Mouse (Mus musculus): ENCODE results near the gene Gm28539.
"Not testable (repeated sequence)": the region's sequence is repeated elsewhere in the genome, so short reads cannot be mapped to it uniquely, and the experiment has no call there.

Gene Gm28539

DNA sequence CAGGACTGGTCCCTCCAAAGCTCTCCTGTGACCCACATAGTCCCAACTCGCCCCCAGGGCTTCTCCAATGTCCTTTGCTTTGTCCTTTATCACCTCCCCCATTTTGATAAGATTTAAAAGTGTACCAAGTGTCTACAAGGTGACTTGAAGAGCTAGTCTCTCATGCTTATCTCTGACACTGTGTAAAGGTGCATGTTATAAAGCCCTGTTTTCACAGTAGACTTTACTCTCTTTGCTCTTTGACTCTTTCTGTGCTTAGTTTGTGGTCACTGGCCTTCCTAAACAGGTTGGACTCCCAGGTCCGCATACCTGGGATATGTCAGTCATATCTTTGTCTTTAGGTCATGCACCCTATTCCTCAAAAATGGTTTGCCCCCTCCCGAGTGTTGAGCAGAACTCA is 118.7 kb downstream of the Gm28539 start:
- in situ Hi-C loops (cut with MboI), result no loop called here

DNA sequence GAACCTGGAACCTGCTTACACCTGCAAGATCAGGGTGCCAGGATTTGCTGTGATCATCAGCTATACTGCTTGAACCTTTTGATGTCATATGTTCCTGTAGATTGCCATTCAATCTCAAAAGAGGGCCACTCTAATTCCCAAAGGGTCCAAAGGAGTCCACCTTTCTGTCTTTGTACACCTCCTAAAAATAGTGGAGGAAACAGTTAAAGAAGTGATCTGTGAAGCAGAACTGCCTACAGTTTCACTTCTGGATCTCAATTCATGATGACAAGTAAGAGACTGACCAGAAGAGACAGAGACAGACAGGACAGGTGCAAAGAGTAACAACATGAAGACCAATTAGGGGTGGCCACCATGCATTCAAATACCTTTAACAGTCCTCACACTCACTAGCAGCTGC is 127.1 kb downstream of the Gm28539 start:
- in situ Hi-C loops (cut with MboI), result no loop called here

DNA sequence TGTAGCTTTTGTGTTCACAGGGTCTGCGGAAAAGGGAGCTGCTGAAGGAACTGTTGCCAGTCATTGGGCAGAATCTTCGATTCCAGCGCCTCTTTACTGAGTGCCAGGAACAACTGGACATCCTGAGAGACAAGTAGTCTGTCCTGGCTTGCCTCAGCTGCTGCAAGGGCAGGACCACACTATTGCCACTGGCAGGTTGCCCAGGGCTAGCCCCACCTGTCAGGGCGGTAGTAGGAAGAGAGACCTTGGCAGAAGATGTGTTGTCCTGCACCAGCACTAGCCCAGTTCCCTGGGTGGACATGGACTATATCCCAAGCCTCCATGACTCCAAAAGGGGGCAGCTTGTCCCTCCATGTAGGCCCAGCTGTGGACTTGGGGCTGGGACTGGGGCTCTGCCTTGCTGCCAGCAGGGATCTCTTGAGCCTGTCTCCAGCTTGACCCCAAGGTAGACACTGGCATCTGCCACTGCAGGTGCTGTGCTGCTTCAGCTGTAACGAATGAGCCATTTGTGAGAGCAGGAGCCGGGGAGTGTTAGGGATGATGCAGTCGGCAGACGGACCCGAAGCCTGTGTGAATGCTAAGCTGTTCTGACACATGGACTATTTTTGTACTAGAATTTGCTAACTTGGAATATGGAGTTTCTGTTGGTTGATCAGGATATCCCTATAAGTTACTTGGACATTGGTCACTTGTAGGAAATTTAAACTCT is 133.2 kb downstream of the Gm28539 start:
- in situ Hi-C loops (cut with MboI), result no loop called here

DNA sequence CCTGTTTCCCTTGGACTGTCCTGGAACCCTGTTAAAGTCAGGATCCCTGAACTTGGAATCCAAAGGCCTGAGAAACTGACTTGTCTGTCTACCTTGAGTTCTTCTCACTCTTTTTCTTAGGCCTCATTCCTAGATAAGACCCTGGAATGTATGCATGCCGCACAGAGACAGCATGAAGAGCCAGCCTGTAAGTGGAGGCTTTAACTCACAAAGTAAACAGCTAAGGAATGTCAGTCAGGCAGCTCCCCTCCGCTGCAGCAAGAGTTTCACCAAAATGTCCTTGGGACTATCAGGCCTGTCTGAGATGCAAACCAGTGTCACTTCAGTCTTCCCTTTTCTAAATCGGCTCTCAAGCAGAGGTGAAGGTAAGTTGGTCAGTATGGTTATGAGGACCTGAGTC is 134.5 kb downstream of the Gm28539 start:
- in situ Hi-C loops (cut with MboI), result no loop called here

DNA sequence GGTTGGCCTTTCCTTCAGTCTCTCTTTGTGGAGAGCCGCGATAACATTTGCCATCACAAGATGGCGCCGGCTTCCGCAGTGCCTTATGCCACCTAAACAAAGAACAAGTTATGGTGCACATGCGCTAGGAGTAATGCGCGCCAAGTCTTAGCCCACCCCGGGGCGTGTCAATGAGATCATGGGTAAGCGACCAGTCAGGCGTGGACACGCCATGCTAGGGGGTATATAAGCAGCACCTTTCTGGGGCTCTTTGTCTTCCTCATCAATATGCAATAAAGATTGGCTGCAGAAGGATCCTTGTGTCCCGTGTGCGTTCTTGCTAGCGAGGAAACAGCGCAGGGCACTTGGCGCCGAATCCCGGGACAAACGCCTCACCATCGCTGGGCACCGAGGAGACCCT is 139.3 kb downstream of the Gm28539 start:
- in situ Hi-C loops (cut with MboI), result not testable (repeated sequence)

DNA sequence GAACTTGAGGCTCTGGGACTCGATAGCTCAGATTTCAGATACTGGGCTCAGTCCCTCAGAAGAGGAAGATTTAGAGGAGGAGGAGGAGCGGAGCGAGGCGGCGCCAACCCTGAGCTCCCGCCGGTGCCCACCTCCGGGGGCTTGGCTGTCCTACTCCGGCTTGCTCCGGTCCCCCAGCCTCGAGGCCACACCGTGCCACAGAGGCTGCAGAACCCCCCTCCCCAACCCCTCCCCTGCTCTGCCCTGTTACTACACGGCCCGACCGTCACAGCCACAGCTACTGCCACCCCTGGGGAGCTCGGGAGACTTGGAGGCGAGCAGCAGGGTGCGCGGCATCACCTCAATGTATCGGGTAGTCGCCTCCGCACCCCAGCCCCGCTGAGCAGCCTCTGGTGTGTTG is 139.9 kb downstream of the Gm28539 start:
- in situ Hi-C loops (cut with MboI), result no loop called here

DNA sequence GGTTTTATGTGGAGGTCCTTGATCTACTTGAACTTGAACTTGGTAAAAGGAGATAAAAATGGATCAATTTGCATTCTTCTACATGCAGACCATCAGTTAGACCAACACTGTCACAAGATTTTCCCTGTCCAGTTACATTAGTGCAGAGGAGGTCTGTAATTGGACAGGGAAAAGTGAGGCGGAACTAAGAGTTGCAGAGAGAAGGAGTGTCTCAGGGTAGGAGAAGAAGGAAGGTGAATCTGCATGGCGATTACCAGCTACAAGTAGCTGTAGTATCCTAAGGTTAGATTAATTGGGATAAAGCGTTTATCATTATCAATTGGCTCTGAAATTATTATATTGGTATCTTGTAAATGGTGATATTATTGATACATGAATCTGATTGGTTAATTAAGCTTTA is 150.0 kb downstream of the Gm28539 start:
- in situ Hi-C loops (cut with MboI), result no loop called here

DNA sequence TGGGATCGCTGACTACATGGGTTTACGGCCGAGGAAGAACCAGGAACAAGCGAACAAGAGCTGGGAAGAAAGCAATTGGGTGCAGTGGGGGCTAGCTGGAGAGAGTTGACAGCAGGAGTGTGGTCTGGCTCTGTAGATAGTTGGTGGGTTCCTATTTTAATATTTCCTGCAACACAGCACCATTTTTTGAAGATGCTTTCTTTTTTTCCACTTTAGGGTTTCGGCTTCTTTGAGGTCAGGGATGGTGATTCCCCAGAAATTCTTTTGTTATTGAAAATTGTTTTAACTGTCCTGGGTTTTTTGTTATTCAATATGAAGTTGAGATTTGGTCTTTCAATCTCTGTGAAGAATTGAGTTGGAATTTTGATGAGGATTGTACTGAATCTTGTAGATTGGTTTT is 150.5 kb downstream of the Gm28539 start:
- in situ Hi-C loops (cut with MboI), result no loop called here

DNA sequence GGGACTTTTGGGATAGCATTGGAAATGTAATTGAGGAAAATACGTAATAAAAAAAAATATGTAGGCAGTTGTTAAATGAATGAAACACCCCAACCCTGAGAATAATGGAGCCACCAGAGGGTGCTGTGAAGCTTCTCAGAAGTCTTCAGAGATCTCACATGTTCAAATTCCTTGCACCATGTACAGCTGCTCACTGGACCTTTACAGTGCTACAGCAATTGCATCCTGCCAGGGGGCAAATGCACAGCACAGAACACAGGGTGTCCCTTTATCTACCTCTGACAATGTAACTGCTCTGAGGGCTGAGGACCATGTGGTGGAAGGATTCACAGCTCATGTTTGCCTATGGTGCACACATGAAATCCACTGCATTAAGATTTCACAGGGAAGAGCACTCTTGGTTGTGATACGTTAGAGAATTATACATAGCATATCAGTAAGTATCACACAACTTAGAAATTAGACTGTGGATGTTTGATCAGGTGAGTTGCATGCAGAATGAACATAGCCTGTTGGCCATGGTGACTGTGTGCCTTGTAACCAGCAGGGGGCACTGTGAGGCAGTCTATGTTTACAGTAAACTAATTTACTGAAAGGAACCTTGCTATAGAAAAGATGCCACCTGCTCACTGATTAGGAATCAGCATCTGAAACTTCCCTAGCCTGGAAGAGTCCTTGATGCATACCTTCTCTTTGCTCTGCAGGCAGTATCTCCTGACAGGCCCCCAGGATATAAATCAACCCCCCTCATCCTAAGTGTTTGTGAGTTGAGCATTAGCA is 166.4 kb downstream of the Gm28539 start:
- in situ Hi-C loops (cut with MboI), result loop anchor here (5.0 to 10.0 kb wide), 2 partner anchors 152 to 260 kb away; no protein-coding TSS in a partner anchor

DNA sequence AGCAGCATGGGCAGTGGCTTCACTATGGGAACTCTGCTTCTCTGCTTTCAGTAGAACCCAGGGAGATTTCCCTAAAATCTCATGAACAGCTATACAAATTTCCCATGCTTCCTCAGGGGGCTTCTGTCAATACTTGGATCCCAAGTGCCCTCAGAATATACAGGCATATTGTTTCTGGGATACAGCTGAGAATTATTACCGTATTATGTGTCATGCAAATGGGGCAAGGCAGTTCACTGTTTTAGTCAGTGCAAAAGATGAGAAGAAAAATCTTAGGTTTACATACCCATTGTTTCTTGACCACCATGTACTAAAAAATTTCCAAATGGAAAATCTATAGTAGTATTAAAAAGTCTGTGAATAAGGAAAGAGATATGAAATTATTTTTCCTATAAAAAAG is 167.4 kb downstream of the Gm28539 start:
- in situ Hi-C loops (cut with MboI), result loop anchor here (5.0 to 10.0 kb wide), 2 partner anchors 151 to 259 kb away; no protein-coding TSS in a partner anchor

DNA sequence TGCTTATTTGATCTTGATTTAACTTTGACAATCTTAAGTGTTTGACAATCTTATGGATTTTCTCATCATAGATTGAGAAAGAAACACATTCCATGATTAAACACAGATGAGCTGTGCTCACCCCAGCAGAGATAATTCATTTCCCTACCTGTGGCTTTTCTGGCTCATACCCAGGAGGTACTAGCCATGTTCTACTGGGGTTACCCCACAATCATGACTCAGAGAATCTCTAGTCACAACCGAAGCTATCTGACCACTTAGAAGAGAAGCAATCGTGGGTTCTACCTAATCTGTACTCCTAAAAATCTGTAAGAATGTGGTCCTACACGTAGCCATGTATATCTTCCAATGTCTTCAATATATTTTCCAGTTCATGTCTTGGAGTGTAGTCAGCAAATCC is 168.9 kb downstream of the Gm28539 start:
- in situ Hi-C loops (cut with MboI), result loop anchor here (5.0 to 10.0 kb wide), 2 partner anchors 82 to 150 kb away; no protein-coding TSS in a partner anchor

All from mature B cell (primary cell).